Mouse (Mus musculus): ENCODE measurements around the gene Rbms3.

DNA sequence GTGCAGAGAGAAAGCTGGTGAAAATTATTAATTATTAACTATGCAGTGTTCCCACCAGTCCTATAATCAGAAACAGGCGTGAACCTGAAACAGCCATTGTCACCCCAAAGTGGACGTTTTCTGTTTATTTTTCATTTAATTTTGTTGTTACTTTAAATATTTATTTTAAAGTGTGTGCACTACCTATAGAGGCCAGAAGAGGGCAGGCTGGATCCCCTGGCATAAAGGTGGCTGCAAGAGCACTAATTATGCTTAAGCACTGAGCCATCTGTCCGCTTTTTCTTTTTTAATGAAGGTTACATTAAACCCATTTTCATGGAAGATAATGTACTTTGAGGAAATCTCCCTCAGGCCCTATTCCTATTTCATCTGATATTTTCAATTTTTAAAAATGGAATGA lies 563.2 kb downstream of the Rbms3 start:
- TF ChIP-seq POLR2A (IDR thresholded peaks at IDR 0.05; ENCODE audit: borderline replicate concordance, control insufficient read depth, low read depth, low read length) (no peak), CTCF (IDR thresholded peaks at IDR 0.05; ENCODE audit: control insufficient read depth, insufficient read depth, low read length) (no peak)

Data from bone marrow, adult 2 months (tissue).